Mouse (Mus musculus): ENCODE measurements around the gene Nfam1. TPM values are rescaled to one million over a fixed set of nuclear protein-coding genes. Genes with fewer than 3 reads are reported as not detected.
A peak's percentile ranks its signal among the peaks of the same experiment; 100 is the strongest.

The Nfam1 gene
- polyA plus RNA-seq, 1 experiment from 2014 or later = 6.5 TPM

- Histone ChIP-seq H3K9me3 (ENCODE audit: low read length) (no peaks in the 10 kb centered on the region; the same call in 1 of the 2 replicates), H3K36me3 (ENCODE audit: insufficient read depth, low read length) (no peaks in the 10 kb centered on the region), H3K27ac (ENCODE audit: low read length) (no peak overlapping the region), H3K4me1 (ENCODE audit: insufficient read depth, low read depth, low read length) (no peaks in the 10 kb centered on the region), H3K4me3 (ENCODE audit: low read depth, low read length) (no peak overlapping the region), H3K4me2 (replicated peaks; ENCODE audit: low read depth, low read length) (no peak overlapping the region), H3K9ac (replicated peaks; ENCODE audit: low read depth) (no peak overlapping the region), H3K27me3 (replicated peaks; ENCODE audit: insufficient read depth, low read length) (no peaks in the 10 kb centered on the region)
- TF ChIP-seq EP300 (IDR thresholded peaks at IDR 0.05) (no peak), CTCF (IDR thresholded peaks at IDR 0.05) (no peak)
- WGBS = 66% methylated on average over 22 of the region's 22 CpGs
- DNase-seq (ENCODE audit: low spot score) = no peak
- no peak for ATAC-seq
Measured at GRCm38 (mm10) chr15:83043362-83043708, 10.2 kb upstream of the Nfam1 start.

GRCm38 (mm10) chr15:83042655-83043361 lies 9.7 kb upstream of the Nfam1 start:
- H3K9me3 ChIP-seq (ENCODE audit: low read length) = no peaks in the 10 kb centered on the region; the same call in 1 of the 2 replicates
- no peak overlapping the region for H3K27ac ChIP-seq (ENCODE audit: low read length)
- DNase-seq (ENCODE audit: low spot score) (no peak), ATAC-seq (no peak)
- TF ChIP-seq CTCF (IDR thresholded peaks at IDR 0.05) (no peak), EP300 (IDR thresholded peaks at IDR 0.05) (no peak)
- no peaks in the 10 kb centered on the region for H3K27me3 ChIP-seq (replicated peaks; ENCODE audit: insufficient read depth, low read length)
- no peak overlapping the region for H3K9ac ChIP-seq (replicated peaks; ENCODE audit: low read depth)
- H3K4me2 ChIP-seq (replicated peaks; ENCODE audit: low read depth, low read length) = no peak overlapping the region
- H3K36me3 ChIP-seq (ENCODE audit: insufficient read depth, low read length) = no peaks in the 10 kb centered on the region
- H3K4me1 ChIP-seq (ENCODE audit: insufficient read depth, low read depth, low read length) = 0 out of 2 replicates have a peak, but pooled peaks cover 3% of the 10 kb centered on the region
- WGBS = 12% methylated on average over 6 of the region's 6 CpGs
- H3K4me3 ChIP-seq (ENCODE audit: low read depth, low read length) = no peak overlapping the region

- no peak overlapping the region for H3K4me2 ChIP-seq (replicated peaks; ENCODE audit: low read depth, low read length)
- 0 out of 2 replicates have a peak, but pooled peaks cover 3% of the 10 kb centered on the region for H3K4me1 ChIP-seq (ENCODE audit: insufficient read depth, low read depth, low read length)
- DNase-seq (ENCODE audit: low spot score) (no peak), ATAC-seq (no peak)
- H3K9me3 ChIP-seq (ENCODE audit: low read length) = no peaks in the 10 kb centered on the region
- 48% methylated on average over 2 of the region's 2 CpGs for WGBS
- H3K4me3 ChIP-seq (ENCODE audit: low read depth, low read length) = no peak overlapping the region
- no peaks in the 10 kb centered on the region for H3K27me3 ChIP-seq (replicated peaks; ENCODE audit: insufficient read depth, low read length)
- no peaks in the 10 kb centered on the region for H3K36me3 ChIP-seq (ENCODE audit: insufficient read depth, low read length)
- no peak for TF ChIP-seq CTCF (IDR thresholded peaks at IDR 0.05)
- no peak for TF ChIP-seq EP300 (IDR thresholded peaks at IDR 0.05)
- H3K9ac ChIP-seq (replicated peaks; ENCODE audit: low read depth) = no peak overlapping the region
- H3K27ac ChIP-seq (ENCODE audit: low read length) = no peak overlapping the region
Measured at GRCm38 (mm10) chr15:83040156-83040555, 7.0 kb upstream of the Nfam1 start.

GRCm38 (mm10) chr15:83038812-83039211 lies 5.7 kb upstream of the Nfam1 start:
- WGBS = 61% methylated on average over 3 of the region's 3 CpGs
- Histone ChIP-seq H3K36me3 (ENCODE audit: insufficient read depth, low read length) (no peaks in the 10 kb centered on the region), H3K4me3 (ENCODE audit: low read depth, low read length) (no peak overlapping the region), H3K4me1 (ENCODE audit: insufficient read depth, low read depth, low read length) (0 out of 2 replicates have a peak, but pooled peaks cover 3% of the 10 kb centered on the region), H3K27ac (ENCODE audit: low read length) (no peak overlapping the region), H3K4me2 (replicated peaks; ENCODE audit: low read depth, low read length) (no peak overlapping the region), H3K9me3 (ENCODE audit: low read length) (no peaks in the 10 kb centered on the region), H3K9ac (replicated peaks; ENCODE audit: low read depth) (no peak overlapping the region), H3K27me3 (replicated peaks; ENCODE audit: insufficient read depth, low read length) (no peaks in the 10 kb centered on the region)
- DNase-seq (ENCODE audit: low spot score) = no peak
- no peak for ATAC-seq
- TF ChIP-seq EP300 (IDR thresholded peaks at IDR 0.05) (no peak), CTCF (IDR thresholded peaks at IDR 0.05) (no peak)

- Histone ChIP-seq H3K4me2 (replicated peaks; ENCODE audit: low read depth, low read length) (no peak overlapping the region), H3K4me1 (ENCODE audit: insufficient read depth, low read depth, low read length) (peaks cover 3% of the 10 kb centered on the region; the same call in 1 of the 2 replicates), H3K27me3 (replicated peaks; ENCODE audit: insufficient read depth, low read length) (no peaks in the 10 kb centered on the region), H3K9me3 (ENCODE audit: low read length) (no peaks in the 10 kb centered on the region), H3K9ac (replicated peaks; ENCODE audit: low read depth) (no peak overlapping the region), H3K36me3 (ENCODE audit: insufficient read depth, low read length) (no peaks in the 10 kb centered on the region), H3K27ac (ENCODE audit: low read length) (no peak overlapping the region), H3K4me3 (ENCODE audit: low read depth, low read length) (no peak overlapping the region)
- DNase-seq (ENCODE audit: low spot score) = peak; percentile 83
- TF ChIP-seq CTCF (IDR thresholded peaks at IDR 0.05) (peak; percentile 98), EP300 (IDR thresholded peaks at IDR 0.05) (peak; percentile 33; the same call in 1 of the 2 replicates)
- ATAC-seq = peak; percentile 73
- 1% methylated on average over 8 of the region's 8 CpGs for WGBS
Measured at GRCm38 (mm10) chr15:83037755-83038483, 4.8 kb upstream of the Nfam1 start.

GRCm38 (mm10) chr15:83036900-83037519 lies 3.9 kb upstream of the Nfam1 start:
- no peak overlapping the region for H3K4me2 ChIP-seq (replicated peaks; ENCODE audit: low read depth, low read length)
- H3K9ac ChIP-seq (replicated peaks; ENCODE audit: low read depth) = no peak overlapping the region
- DNase-seq (ENCODE audit: low spot score) (no peak), ATAC-seq (no peak)
- H3K9me3 ChIP-seq (ENCODE audit: low read length) = no peaks in the 10 kb centered on the region
- no peaks in the 10 kb centered on the region for H3K36me3 ChIP-seq (ENCODE audit: insufficient read depth, low read length)
- H3K27ac ChIP-seq (ENCODE audit: low read length) = no peak overlapping the region
- H3K4me1 ChIP-seq (ENCODE audit: insufficient read depth, low read depth, low read length) = peaks cover 3% of the 10 kb centered on the region; the same call in 1 of the 2 replicates
- no peaks in the 10 kb centered on the region for H3K27me3 ChIP-seq (replicated peaks; ENCODE audit: insufficient read depth, low read length)
- WGBS = 62% methylated on average over 14 of the region's 14 CpGs
- H3K4me3 ChIP-seq (ENCODE audit: low read depth, low read length) = no peak overlapping the region
- TF ChIP-seq EP300 (IDR thresholded peaks at IDR 0.05) (no peak), CTCF (IDR thresholded peaks at IDR 0.05) (no peak)

All from lung, postnatal 0 days (tissue).